Mouse (Mus musculus): ENCODE results near the gene Mogs. TPM values are rescaled to one million over a fixed set of nuclear protein-coding genes. Genes with fewer than 3 reads are reported as not detected.

Gene Mogs
- polyA plus RNA-seq, 1 experiment = 33.2 TPM

- Histone ChIP-seq H3K27me3 (ENCODE audit: control insufficient read depth, insufficient read depth, insufficient read length) (no peaks in the 10 kb centered on the region), H3K36me3 (ENCODE audit: control insufficient read depth, insufficient read depth) (no peaks in the 10 kb centered on the region), H3K79me2 (ENCODE audit: control insufficient read depth, insufficient read depth) (peaks cover 30% of the 10 kb centered on the region), H3ac (ENCODE audit: control insufficient read depth, insufficient read length) (no peak overlapping the region), H3K4me2 (ENCODE audit: low read depth) (peak overlapping the region; percentile 100), H3K4me3 (no peak overlapping the region)
- peak; percentile 1 for TF ChIP-seq POLR2A (IDR thresholded peaks at IDR 0.05; ENCODE audit: insufficient read length, low read depth)
- no peak for TF ChIP-seq MYOG (IDR thresholded peaks at IDR 0.05; ENCODE audit: control insufficient read depth in 1 of 3, insufficient read depth in 1 of 3, insufficient read length in 2 of 3, low read depth in 2 of 3)
- no peak for TF ChIP-seq TCF12 (IDR thresholded peaks at IDR 0.05; ENCODE audit: insufficient read depth, poor library complexity, severe bottlenecking)
- TF ChIP-seq MAX (IDR thresholded peaks at IDR 0.05; ENCODE audit: low read depth) = no peak
Measured at GRCm38 (mm10) chr6:83118825-83119733, 3.8 kb downstream of the Mogs start.

GRCm38 (mm10) chr6:83119734-83120051, 4.4 kb downstream of the Mogs start:
- no peaks in the 10 kb centered on the region for H3K27me3 ChIP-seq (ENCODE audit: control insufficient read depth, insufficient read depth, insufficient read length)
- peak overlapping the region; percentile 100 for H3K4me2 ChIP-seq (ENCODE audit: low read depth)
- no peaks in the 10 kb centered on the region for H3K36me3 ChIP-seq (ENCODE audit: control insufficient read depth, insufficient read depth)
- H3K4me3 ChIP-seq = peak overlapping the region; percentile 59
- H3ac ChIP-seq (ENCODE audit: control insufficient read depth, insufficient read length) = no peak overlapping the region
- peak; percentile 9 for TF ChIP-seq POLR2A (IDR thresholded peaks at IDR 0.05; ENCODE audit: insufficient read length, low read depth)
- TF ChIP-seq REST (IDR thresholded peaks at IDR 0.05; ENCODE audit: insufficient read depth, insufficient read length) = no peak
- TF ChIP-seq MYOG (IDR thresholded peaks at IDR 0.05; ENCODE audit: control insufficient read depth in 1 of 3, insufficient read depth in 1 of 3, insufficient read length in 2 of 3, low read depth in 2 of 3) = no peak
- no peak for TF ChIP-seq USF1 (IDR thresholded peaks at IDR 0.05; ENCODE audit: low read depth)
- peak; percentile 21 for TF ChIP-seq POLR2AphosphoS2 (IDR thresholded peaks at IDR 0.05; ENCODE audit: insufficient read length, low read depth)
- peaks cover 30% of the 10 kb centered on the region for H3K79me2 ChIP-seq (ENCODE audit: control insufficient read depth, insufficient read depth)

- peaks cover 25% of the 10 kb centered on the region for H3K79me2 ChIP-seq (ENCODE audit: control insufficient read depth, insufficient read depth)
- H3K27me3 ChIP-seq (ENCODE audit: control insufficient read depth, insufficient read depth, insufficient read length) = no peaks in the 10 kb centered on the region
- peak within 1 kb of the TSS; percentile 100 for H3K4me2 ChIP-seq (ENCODE audit: low read depth)
- peak within 1 kb of the TSS; percentile 59 for H3K4me3 ChIP-seq
- no peaks in the 10 kb centered on the region for H3K36me3 ChIP-seq (ENCODE audit: control insufficient read depth, insufficient read depth)
- H3ac ChIP-seq (ENCODE audit: control insufficient read depth, insufficient read length) = peak within 1 kb of the TSS; percentile 29
- TF ChIP-seq CEBPB (IDR thresholded peaks at IDR 0.05; ENCODE audit: insufficient read depth, poor library complexity, severe bottlenecking) = no peak
- no peak for TF ChIP-seq USF1 (IDR thresholded peaks at IDR 0.05; ENCODE audit: low read depth)
- no peak for TF ChIP-seq REST (IDR thresholded peaks at IDR 0.05; ENCODE audit: insufficient read depth, insufficient read length)
- TF ChIP-seq TCF12 (IDR thresholded peaks at IDR 0.05; ENCODE audit: insufficient read depth, poor library complexity, severe bottlenecking) = no peak
- peak; percentile 92 for TF ChIP-seq POLR2A (IDR thresholded peaks at IDR 0.05; ENCODE audit: insufficient read length, low read depth)
- TF ChIP-seq POLR2AphosphoS2 (IDR thresholded peaks at IDR 0.05; ENCODE audit: insufficient read length, low read depth) = peak; percentile 97
- TF ChIP-seq MYOG (IDR thresholded peaks at IDR 0.05; ENCODE audit: control insufficient read depth in 1 of 3, insufficient read depth in 1 of 3, insufficient read length in 2 of 3, low read depth in 2 of 3) = peak in 1 of 3 experiments; percentile 41
- no peak for TF ChIP-seq SRF (IDR thresholded peaks at IDR 0.05; ENCODE audit: control insufficient read depth, insufficient read length, low read depth)
- TF ChIP-seq TCF3 (IDR thresholded peaks at IDR 0.05; ENCODE audit: insufficient read length, low read depth) = no peak
- TF ChIP-seq MYOD1 (IDR thresholded peaks at IDR 0.05; ENCODE audit: control insufficient read depth in 1 of 3, insufficient read length in 2 of 3, low read depth in 2 of 3) = peak in 1 of 3 experiments; percentile 12
- TF ChIP-seq E2F4 (IDR thresholded peaks at IDR 0.05; ENCODE audit: insufficient read depth) = no peak
- TF ChIP-seq MAX (IDR thresholded peaks at IDR 0.05; ENCODE audit: low read depth) = no peak
Measured at GRCm38 (mm10) chr6:83120930-83121862, 5.9 kb downstream of the Mogs start, which contains the start of gene Wbp1. Gene Wbp1 (minus strand): TSS chr6:83121559.

GRCm38 (mm10) chr6:83121863-83122710, 6.8 kb downstream of the Mogs start:
- Histone ChIP-seq H3K4me3 (peak overlapping the region; percentile 59), H3K4me2 (ENCODE audit: low read depth) (peak overlapping the region; percentile 85), H3K36me3 (ENCODE audit: control insufficient read depth, insufficient read depth) (no peaks in the 10 kb centered on the region), H3K27me3 (ENCODE audit: control insufficient read depth, insufficient read depth, insufficient read length) (no peaks in the 10 kb centered on the region), H3ac (ENCODE audit: control insufficient read depth, insufficient read length) (peak overlapping the region; percentile 29), H3K79me2 (ENCODE audit: control insufficient read depth, insufficient read depth) (peaks cover 16% of the 10 kb centered on the region)
- TF ChIP-seq USF1 (IDR thresholded peaks at IDR 0.05; ENCODE audit: low read depth) (no peak), POLR2A (IDR thresholded peaks at IDR 0.05; ENCODE audit: insufficient read length, low read depth) (no peak), MYOD1 (IDR thresholded peaks at IDR 0.05; ENCODE audit: control insufficient read depth in 1 of 3, insufficient read length in 2 of 3, low read depth in 2 of 3) (no peak), E2F4 (IDR thresholded peaks at IDR 0.05; ENCODE audit: insufficient read depth) (no peak), SRF (IDR thresholded peaks at IDR 0.05; ENCODE audit: control insufficient read depth, insufficient read length, low read depth) (no peak), POLR2AphosphoS2 (IDR thresholded peaks at IDR 0.05; ENCODE audit: insufficient read length, low read depth) (no peak), CEBPB (IDR thresholded peaks at IDR 0.05; ENCODE audit: insufficient read depth, poor library complexity, severe bottlenecking) (no peak), REST (IDR thresholded peaks at IDR 0.05; ENCODE audit: insufficient read depth, insufficient read length) (no peak), TCF3 (IDR thresholded peaks at IDR 0.05; ENCODE audit: insufficient read length, low read depth) (no peak), TCF12 (IDR thresholded peaks at IDR 0.05; ENCODE audit: insufficient read depth, poor library complexity, severe bottlenecking) (no peak), MAX (IDR thresholded peaks at IDR 0.05; ENCODE audit: low read depth) (no peak), MYOG (IDR thresholded peaks at IDR 0.05; ENCODE audit: control insufficient read depth in 1 of 3, insufficient read depth in 1 of 3, insufficient read length in 2 of 3, low read depth in 2 of 3) (no peak)
